Mouse (Mus musculus) right cerebral cortex, postnatal 4 days (tissue): Measurements from ENCODE around the gene Fbxl19.
A peak's percentile ranks its signal among the peaks of the same experiment; 100 is the strongest.

Experiments used
- DNase-seq: peaks from one replicate; pipeline ENCODE4 v3.0.0-alpha.2; 2022

The Fbxl19 gene

GRCm38 (mm10) chr7:127808821-127809220, 64.5 kb downstream of the Fbxl19 start:
- DNase-seq = no peak

GRCm38 (mm10) chr7:127809846-127810245, 65.5 kb downstream of the Fbxl19 start:
- DNase-seq = no peak

DNA sequence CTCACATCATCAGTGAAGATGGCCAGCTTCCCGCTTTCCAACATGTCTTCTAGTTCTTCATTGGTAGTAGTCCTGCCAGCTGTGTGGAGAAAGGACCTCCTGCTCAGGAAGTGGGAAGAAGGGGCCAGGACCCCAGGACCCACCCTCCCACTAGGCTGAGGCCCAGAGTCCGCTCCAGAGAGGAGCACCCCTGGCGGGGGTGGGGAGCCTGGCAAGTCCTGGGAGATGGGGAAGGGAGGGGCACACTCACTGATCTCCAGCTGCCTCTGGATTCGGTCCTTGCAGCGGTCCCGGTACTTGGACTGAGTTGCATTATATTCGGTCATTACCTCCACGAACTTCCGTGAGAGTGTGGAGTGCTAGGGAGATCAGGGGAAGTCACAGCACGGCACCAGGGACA, 66.3 kb downstream of the Fbxl19 start:
- no peak for DNase-seq

DNA sequence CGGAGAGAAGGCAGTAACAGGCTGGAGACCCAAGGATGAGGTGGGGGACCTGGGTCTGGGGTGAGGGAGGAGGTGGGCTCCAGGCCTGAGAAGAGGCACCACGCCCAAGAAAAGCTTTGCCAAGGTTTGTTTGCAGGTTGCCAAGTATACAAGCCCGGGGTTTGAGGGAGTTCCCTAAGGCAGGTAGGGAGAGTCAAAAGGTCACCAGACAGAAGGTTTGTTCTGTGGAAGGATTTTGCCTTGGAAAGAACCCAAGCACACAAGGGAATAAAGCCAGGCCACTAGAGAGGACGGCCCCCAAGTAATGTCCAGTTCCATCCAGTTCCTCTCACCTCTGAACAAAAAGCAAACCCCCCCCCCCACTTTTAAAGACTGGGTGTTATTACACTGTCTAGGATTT, 66.9 kb downstream of the Fbxl19 start:
- no peak for DNase-seq

DNA sequence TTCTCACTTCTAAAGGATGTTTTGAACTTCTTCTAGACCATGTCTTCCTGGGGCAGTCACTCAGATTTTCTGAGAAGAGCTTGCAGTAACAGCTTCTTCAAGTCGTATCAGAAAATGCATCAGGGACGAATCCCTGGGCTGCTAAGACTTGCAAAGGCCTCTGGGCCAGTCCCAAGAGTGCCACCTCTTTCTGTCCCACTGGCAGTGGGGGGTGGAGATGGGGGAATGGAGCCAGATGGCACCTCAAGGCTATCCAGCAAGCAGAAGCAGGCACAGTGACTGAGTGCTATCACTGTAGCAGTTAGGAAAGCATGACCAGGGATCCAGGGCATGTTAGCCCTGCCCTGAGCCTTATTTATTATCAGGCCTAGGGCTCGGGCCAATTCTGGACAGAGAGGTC, 67.9 kb downstream of the Fbxl19 start:
- DNase-seq = no peak

DNA sequence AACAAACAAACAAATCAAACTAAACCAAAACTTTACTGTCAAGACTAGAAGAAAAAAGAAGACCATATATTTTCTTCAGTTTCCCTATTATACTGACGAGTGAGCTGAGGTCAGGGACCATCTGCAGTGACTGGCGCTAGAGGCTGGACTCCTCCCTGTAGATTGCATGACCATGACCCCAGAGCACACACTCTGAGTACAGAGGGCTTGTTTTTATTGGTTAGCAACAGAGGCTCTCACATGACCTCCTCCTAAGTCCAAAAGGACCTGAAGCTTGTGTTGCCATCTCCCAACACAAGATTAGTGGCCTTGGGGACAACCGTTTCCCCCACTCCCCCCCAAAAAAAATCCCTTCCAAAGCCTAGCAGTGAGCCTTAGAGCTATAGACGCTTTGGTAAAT, 69.5 kb downstream of the Fbxl19 start:
- no peak for DNase-seq

GRCm38 (mm10) chr7:127814241-127814921, 70.0 kb downstream of the Fbxl19 start:
- DNase-seq = peak; percentile 66

- no peak for DNase-seq
These were observed 70.8 kb downstream of the Fbxl19 start for GRCm38 (mm10) chr7:127815116-127815665.

GRCm38 (mm10) chr7:127815954-127816821, 71.8 kb downstream of the Fbxl19 start:
- no peak for DNase-seq

DNA sequence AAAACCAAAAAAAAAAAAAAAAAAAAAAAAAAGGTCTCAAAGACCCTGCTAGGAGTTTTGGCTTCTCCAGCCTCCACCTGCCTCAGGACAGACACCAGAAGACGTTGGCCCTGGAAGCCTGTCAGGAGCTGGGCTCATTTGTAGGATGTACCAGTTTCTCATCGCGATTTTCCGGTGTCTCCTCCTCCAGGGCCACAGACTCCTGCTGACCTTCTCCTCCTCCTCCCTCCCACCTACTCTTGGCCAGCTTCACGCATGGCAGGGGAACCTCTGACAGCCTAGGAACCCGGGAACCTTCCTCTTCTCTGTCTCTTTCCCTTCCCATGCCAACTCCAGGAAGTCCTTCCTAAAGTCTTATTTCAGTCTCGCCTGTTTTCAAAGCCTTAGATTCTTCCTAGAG, 72.7 kb downstream of the Fbxl19 start:
- no peak for DNase-seq

- DNase-seq = no peak
These were observed 73.4 kb downstream of the Fbxl19 start for GRCm38 (mm10) chr7:127817776-127818175.
